Mouse (Mus musculus) forebrain, embryonic 11.5 days (tissue): ENCODE measurements around the gene Ppp1r14a. TPM values are rescaled to one million over a fixed set of nuclear protein-coding genes. Genes with fewer than 3 reads are reported as not detected.

Experiments
- ATAC-seq: fragments of 200-750 bp; cut with Nextera tagmentation; replicated peaks from 2 replicates; pipeline ENCODE4 v1.8.0; 2017; ENCODE audit warnings: moderate TSS enrichment; ENCODE audit not compliant: low FRiP score
- DNase-seq: peaks from one replicate; pipeline ENCODE4 v3.0.0-alpha.2; 2017; ENCODE audit warnings: low spot score
- H3K27ac ChIP-seq: fragments of 300-500 bp; sonication (generic); 2 replicates; pipeline ENCODE4 v1.5.1; 2014; ENCODE audit warnings: low read depth, low read length
- H3K27me3 ChIP-seq: fragments of 300-500 bp; sonication (generic); 2 replicates; pipeline ENCODE4 v1.6.1; 2014; ENCODE audit warnings: mild to moderate bottlenecking, low read length, mixed read lengths; ENCODE audit not compliant: control insufficient read depth, insufficient read depth
- H3K36me3 ChIP-seq: fragments of 300-500 bp; sonication (generic); 2 replicates; pipeline ENCODE4 v1.6.1; 2014; ENCODE audit warnings: mild to moderate bottlenecking, low read length, moderate library complexity, mixed read lengths; ENCODE audit not compliant: control insufficient read depth, insufficient read depth
- H3K4me1 ChIP-seq: fragments of 300-500 bp; sonication (generic); replicated peaks from 2 replicates; pipeline ENCODE4 v1.6.1; 2014; ENCODE audit warnings: low read length, mixed read lengths; ENCODE audit not compliant: control insufficient read depth, insufficient read depth
- H3K4me2 ChIP-seq: fragments of 300-500 bp; sonication (generic); 2 replicates; pipeline ENCODE4 v1.6.1; 2014; ENCODE audit warnings: low read depth, mild to moderate bottlenecking, low read length, moderate library complexity, mixed read lengths; ENCODE audit not compliant: severe bottlenecking
- H3K4me3 ChIP-seq: fragments of 300-500 bp; sonication (generic); 2 replicates; pipeline ENCODE4 v1.5.1; 2014; ENCODE audit warnings: low read depth, low read length
- H3K9ac ChIP-seq: fragments of 300-500 bp; sonication (generic); 2 replicates; pipeline ENCODE4 v1.6.1; 2014; ENCODE audit warnings: low read length
- H3K9me3 ChIP-seq: fragments of 300-500 bp; sonication (generic); 2 replicates; pipeline ENCODE4 v1.6.1; 2016; ENCODE audit warnings: low read length, mixed read lengths; ENCODE audit not compliant: control insufficient read depth
- WGBS: fragments of 180-500 bp; shearing (Covaris S2); extraction: QIAGEN DNeasy Blood & Tissue Kit; methylation state at CpG from one replicate; pipeline ENCODE4 v1.1.7; 2014; 5-methylcytosine and 5-hydroxymethylcytosine counted together
- polyA plus RNA-seq: library from polyadenylated mRNA; unstranded; fragments of >200 nt; fragmentation: Nextera tagmentation; extraction: Ambion mirVana; gene quantifications from 2 replicates; pipeline ENCODE4 v1.2.1, GENCODE M21; 2014

Ppp1r14a gene
- polyA plus RNA-seq, 1 experiment from 2014 or later, result 13.3 TPM

GRCm38 (mm10) chr7:29318115-29318911 lies 29.2 kb downstream of the Ppp1r14a start:
- ATAC-seq (peak; percentile 11), DNase-seq (no peak)
- Histone ChIP-seq H3K36me3 (no peaks in the 10 kb centered on the region; the same call in 1 of the 2 replicates), H3K4me1 (peaks cover 38% of the 10 kb centered on the region), H3K9me3 (no peaks in the 10 kb centered on the region), H3K27me3 (no peaks in the 10 kb centered on the region), H3K4me3 (peak overlapping the region; percentile 20), H3K27ac (peak overlapping the region; percentile 91), H3K9ac (peak overlapping the region; percentile 52), H3K4me2 (peak overlapping the region; percentile 53)
- WGBS, result 3% methylated on average over 18 of the region's 18 CpGs

- no peaks in the 10 kb centered on the region for H3K27me3 ChIP-seq
- no peaks in the 10 kb centered on the region for H3K9me3 ChIP-seq
- peak overlapping the region; percentile 20 for H3K4me3 ChIP-seq
- peak overlapping the region; percentile 91; the same call in 1 of the 2 replicates for H3K27ac ChIP-seq
- ATAC-seq, result no peak
- DNase-seq, result peak; percentile 79
- H3K9ac ChIP-seq, result peak overlapping the region; percentile 52
- H3K36me3 ChIP-seq, result no peaks in the 10 kb centered on the region; the same call in 1 of the 2 replicates
- peak overlapping the region; percentile 53 for H3K4me2 ChIP-seq
- H3K4me1 ChIP-seq, result peaks cover 38% of the 10 kb centered on the region
- WGBS, result 8% methylated on average over 19 of the region's 19 CpGs
Measured at GRCm38 (mm10) chr7:29319337-29320307, 30.5 kb downstream of the Ppp1r14a start.

- H3K27ac ChIP-seq, result no peak overlapping the region
- no peaks in the 10 kb centered on the region for H3K36me3 ChIP-seq
- H3K9me3 ChIP-seq, result no peaks in the 10 kb centered on the region
- H3K9ac ChIP-seq, result no peak overlapping the region
- DNase-seq (no peak), ATAC-seq (no peak)
- H3K4me3 ChIP-seq, result no peak overlapping the region
- H3K4me2 ChIP-seq, result no peak overlapping the region
- WGBS, result 92% methylated on average over 6 of the region's 6 CpGs
- H3K27me3 ChIP-seq, result no peaks in the 10 kb centered on the region
- H3K4me1 ChIP-seq, result no peaks in the 10 kb centered on the region
Measured at GRCm38 (mm10) chr7:29327087-29327486, 38.0 kb downstream of the Ppp1r14a start.

GRCm38 (mm10) chr7:29328984-29329383 lies 39.9 kb downstream of the Ppp1r14a start:
- Histone ChIP-seq H3K9me3 (no peaks in the 10 kb centered on the region), H3K4me3 (no peak overlapping the region), H3K36me3 (no peaks in the 10 kb centered on the region; the same call in 1 of the 2 replicates), H3K27me3 (no peaks in the 10 kb centered on the region), H3K27ac (no peak overlapping the region), H3K4me2 (no peak overlapping the region), H3K4me1 (no peaks in the 10 kb centered on the region), H3K9ac (no peak overlapping the region)
- WGBS, result 95% methylated on average over 16 of the region's 16 CpGs
- DNase-seq (no peak), ATAC-seq (no peak)

GRCm38 (mm10) chr7:29334156-29334555 lies 45.0 kb downstream of the Ppp1r14a start:
- Histone ChIP-seq H3K9ac (no peak overlapping the region), H3K4me2 (no peak overlapping the region), H3K4me3 (no peak overlapping the region), H3K4me1 (peaks cover 4% of the 10 kb centered on the region; the same call in 1 of the 2 replicates), H3K9me3 (no peaks in the 10 kb centered on the region), H3K27ac (no peak overlapping the region), H3K27me3 (no peaks in the 10 kb centered on the region), H3K36me3 (no peaks in the 10 kb centered on the region; the same call in 1 of the 2 replicates)
- DNase-seq (no peak), ATAC-seq (no peak)
- 59% methylated on average over 7 of the region's 7 CpGs for WGBS

GRCm38 (mm10) chr7:29335276-29335675 lies 46.2 kb downstream of the Ppp1r14a start:
- Histone ChIP-seq H3K4me3 (no peak overlapping the region), H3K9ac (no peak overlapping the region), H3K27me3 (no peaks in the 10 kb centered on the region), H3K36me3 (no peaks in the 10 kb centered on the region; the same call in 1 of the 2 replicates), H3K9me3 (no peaks in the 10 kb centered on the region), H3K27ac (no peak overlapping the region), H3K4me1 (peaks cover 4% of the 10 kb centered on the region; the same call in 1 of the 2 replicates), H3K4me2 (no peak overlapping the region)
- ATAC-seq (no peak), DNase-seq (no peak)

GRCm38 (mm10) chr7:29335841-29336671 lies 46.9 kb downstream of the Ppp1r14a start:
- Histone ChIP-seq H3K36me3 (no peaks in the 10 kb centered on the region; the same call in 1 of the 2 replicates), H3K27ac (no peak overlapping the region), H3K27me3 (no peaks in the 10 kb centered on the region), H3K9ac (no peak overlapping the region), H3K4me1 (peaks cover 4% of the 10 kb centered on the region; the same call in 1 of the 2 replicates), H3K9me3 (no peaks in the 10 kb centered on the region), H3K4me2 (no peak overlapping the region), H3K4me3 (no peak overlapping the region)
- DNase-seq (no peak), ATAC-seq (no peak)
- WGBS, result 86% methylated on average over 6 of the region's 6 CpGs
